Mouse (Mus musculus) myocyte (in vitro differentiated cells): ENCODE measurements around the gene Cldn2.

Experiments
- CEBPB ChIP-seq: IDR thresholded peaks from 2 replicates; pipeline ENCODE4 v1.6.1; 2011; ENCODE audit warnings: mild to moderate bottlenecking, moderate library complexity; ENCODE audit not compliant: poor library complexity, insufficient read depth, severe bottlenecking
- E2F4 ChIP-seq: IDR thresholded peaks from one replicate; pipeline ENCODE4 v1.6.1; 2011; ENCODE audit warnings: mild to moderate bottlenecking, control low read depth, moderate library complexity; ENCODE audit not compliant: insufficient read depth
- MAX ChIP-seq: IDR thresholded peaks from one replicate; pipeline ENCODE4 v1.6.1; 2011; ENCODE audit warnings: low read depth, mild to moderate bottlenecking, control low read depth
- MYOD1 ChIP-seq, 3 experiments: IDR thresholded peaks; one replicate each; pipeline ENCODE4 v1.6.1; 2011; ENCODE audit warnings: control low read depth in 2 of 3, low read depth in 2 of 3, mild to moderate bottlenecking in 2 of 3, moderate library complexity in 1 of 3; ENCODE audit not compliant: insufficient read length in 2 of 3, control insufficient read depth in 1 of 3
- MYOG ChIP-seq, 3 experiments: IDR thresholded peaks; one replicate each; pipeline ENCODE4 v1.6.1; 2011; ENCODE audit warnings: control low read depth in 2 of 3, low read depth in 2 of 3, mild to moderate bottlenecking in 2 of 3; ENCODE audit not compliant: insufficient read length in 2 of 3, control insufficient read depth in 1 of 3, insufficient read depth in 1 of 3
- POLR2A ChIP-seq: IDR thresholded peaks from one replicate; pipeline ENCODE4 v1.6.1; 2011; ENCODE audit warnings: low read depth, mild to moderate bottlenecking, control low read depth, moderate library complexity; ENCODE audit not compliant: insufficient read length
- POLR2AphosphoS2 ChIP-seq: IDR thresholded peaks from one replicate; pipeline ENCODE4 v1.6.1; 2011; ENCODE audit warnings: low read depth, control low read depth; ENCODE audit not compliant: insufficient read length
- REST ChIP-seq: IDR thresholded peaks from one replicate; pipeline ENCODE4 v1.6.1; 2011; ENCODE audit warnings: mild to moderate bottlenecking, control low read depth, moderate library complexity; ENCODE audit not compliant: insufficient read depth, insufficient read length
- SRF ChIP-seq: IDR thresholded peaks from one replicate; pipeline ENCODE4 v1.6.1; 2011; ENCODE audit warnings: low read depth; ENCODE audit not compliant: control insufficient read depth, insufficient read length
- TCF12 ChIP-seq: IDR thresholded peaks from one replicate; pipeline ENCODE4 v1.6.1; 2011; ENCODE audit warnings: mild to moderate bottlenecking, control low read depth; ENCODE audit not compliant: poor library complexity, insufficient read depth, severe bottlenecking
- TCF3 ChIP-seq: IDR thresholded peaks from one replicate; pipeline ENCODE4 v1.6.1; 2011; ENCODE audit warnings: low read depth, control low read depth; ENCODE audit not compliant: insufficient read length
- USF1 ChIP-seq: IDR thresholded peaks from one replicate; pipeline ENCODE4 v1.6.1; 2011; ENCODE audit warnings: low read depth, mild to moderate bottlenecking, control low read depth, moderate library complexity

GRCm38 (mm10) chrX:139797875-139798274, 2.8 kb upstream of the Cldn2 start:
- TF ChIP-seq CEBPB: no peak
- TF ChIP-seq POLR2A: no peak
- no peak for TF ChIP-seq USF1
- no peak for TF ChIP-seq MYOD1 (IDR thresholded peaks at IDR 0.05; ENCODE audit: control insufficient read depth in 1 of 3, insufficient read length in 2 of 3, low read depth in 2 of 3)
- no peak for TF ChIP-seq TCF12
- no peak for TF ChIP-seq TCF3
- no peak for TF ChIP-seq POLR2AphosphoS2
- TF ChIP-seq MAX: no peak
- TF ChIP-seq SRF: no peak
- TF ChIP-seq E2F4: no peak
- no peak for TF ChIP-seq MYOG (IDR thresholded peaks at IDR 0.05; ENCODE audit: control insufficient read depth in 1 of 3, insufficient read depth in 1 of 3, insufficient read length in 2 of 3, low read depth in 2 of 3)
- TF ChIP-seq REST: no peak
